Mouse (Mus musculus): ENCODE measurements around the gene Zfp317.
"Not testable (repeated sequence)": the region's sequence is repeated elsewhere in the genome, so short reads cannot be mapped to it uniquely, and the experiment has no call there.

The Zfp317 gene

GRCm38 (mm10) chr9:19621843-19622822 is at the start of gene Zfp317:
Zfp317 (plus strand) TSS chr9:19622102.
- DNase-seq, result peak; percentile 73

DNA sequence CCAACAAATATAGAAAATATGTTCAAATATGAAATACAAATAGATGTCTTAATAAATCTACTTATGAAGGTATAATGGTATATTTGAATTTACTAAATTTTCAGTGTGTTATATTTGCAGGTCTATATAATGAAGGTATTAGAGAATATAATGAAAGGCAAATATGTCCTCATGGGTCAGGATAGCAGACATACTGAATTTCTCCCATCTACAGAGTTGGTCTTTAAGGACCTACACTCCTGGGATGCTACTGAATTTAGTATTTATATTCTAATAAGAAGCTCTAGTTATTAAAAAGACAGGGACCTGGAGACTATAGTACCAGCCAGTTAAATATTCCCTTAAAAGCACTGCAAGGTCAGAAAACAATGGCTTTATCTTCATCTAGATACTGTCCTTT is 39.6 kb upstream of the Zfp317 start, which contains the start of gene Olfr855:
Gene Olfr855, plus strand, starts transcription at position 301 of the 400 bp plus-strand sequence.
- no peak for DNase-seq

- no peak for DNase-seq
These were observed 605 bp upstream of the Zfp317 start for GRCm38 (mm10) chr9:19621297-19621696.

GRCm38 (mm10) chr9:19629574-19629973 is 7.7 kb downstream of the Zfp317 start:
- no peak for DNase-seq

GRCm38 (mm10) chr9:19645193-19645592 is 23.3 kb downstream of the Zfp317 start:
- DNase-seq, result no peak

GRCm38 (mm10) chr9:19690281-19690680 is 68.4 kb downstream of the Zfp317 start:
- no peak for DNase-seq

- DNase-seq, result no peak
These were observed 69.5 kb downstream of the Zfp317 start for GRCm38 (mm10) chr9:19691426-19691825.

- DNase-seq, result no peak
These were observed 70.5 kb downstream of the Zfp317 start for GRCm38 (mm10) chr9:19692430-19692829.

- DNase-seq, result not testable (repeated sequence)
These were observed 72.4 kb downstream of the Zfp317 start for GRCm38 (mm10) chr9:19694285-19694684.

DNA sequence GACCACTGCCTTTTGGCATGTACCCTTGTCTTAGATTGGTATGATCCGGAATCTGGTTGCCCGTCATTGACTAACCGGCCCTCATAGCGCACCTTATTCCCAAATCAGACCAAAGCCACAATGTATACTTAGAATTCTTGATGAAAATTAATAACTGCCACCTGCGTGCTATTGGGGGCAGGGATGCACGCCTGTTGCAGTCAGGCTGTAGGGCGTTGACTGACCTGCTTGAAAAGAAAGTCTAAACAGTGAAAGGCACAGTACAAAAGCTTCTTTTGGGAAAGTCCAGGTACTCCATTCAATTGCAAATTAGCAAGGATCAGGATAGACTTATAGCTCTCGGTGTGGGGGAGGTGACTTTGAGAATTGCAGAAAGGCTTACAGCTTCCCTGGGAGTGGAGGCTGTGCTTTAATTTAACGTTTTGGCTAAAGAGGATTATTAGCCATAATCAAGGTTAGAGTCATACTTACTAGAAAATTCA is 73.0 kb downstream of the Zfp317 start:
- DNase-seq, result not testable (repeated sequence)

All from right cerebral cortex, postnatal 4 days (tissue).